Mouse (Mus musculus) embryonic facial prominence, embryonic 12.5 days (tissue): ENCODE data around the gene Mfn2. TPM values are rescaled to one million over a fixed set of nuclear protein-coding genes. Genes with fewer than 3 reads are reported as not detected.
"Not testable (repeated sequence)": the region's sequence is repeated elsewhere in the genome, so short reads cannot be mapped to it uniquely, and the experiment has no call there.

Experiments
- ATAC-seq: fragments of 200-750 bp; cut with Nextera tagmentation; 2 replicates; pipeline ENCODE4 v1.8.0; 2017; ENCODE audit not compliant: insufficient number of reproducible peaks, insufficient read depth, low FRiP score, low TSS enrichment
- H3K27ac ChIP-seq: fragments of 300-500 bp; sonication (generic); 2 replicates; pipeline ENCODE4 v1.5.1; 2016; ENCODE audit warnings: mild to moderate bottlenecking
- H3K27me3 ChIP-seq: fragments of 300-500 bp; sonication (generic); 2 replicates; pipeline ENCODE4 v1.6.1; 2016; ENCODE audit warnings: mild to moderate bottlenecking, moderate library complexity
- H3K36me3 ChIP-seq: fragments of 300-500 bp; sonication (generic); 2 replicates; pipeline ENCODE4 v1.6.1; 2016; ENCODE audit warnings: mild to moderate bottlenecking
- H3K4me1 ChIP-seq: fragments of 300-500 bp; sonication (generic); 2 replicates; pipeline ENCODE4 v1.6.1; 2016
- H3K4me2 ChIP-seq: fragments of 300-500 bp; sonication (generic); replicated peaks from 2 replicates; pipeline ENCODE4 v1.6.1; 2016; ENCODE audit warnings: mild to moderate bottlenecking, moderate library complexity
- H3K4me3 ChIP-seq: fragments of 300-500 bp; sonication (generic); 2 replicates; pipeline ENCODE4 v1.5.1; 2016; ENCODE audit warnings: mild to moderate bottlenecking
- H3K9ac ChIP-seq: fragments of 300-500 bp; sonication (generic); 2 replicates; pipeline ENCODE4 v1.6.1; 2016; ENCODE audit warnings: mild to moderate bottlenecking, moderate library complexity
- H3K9me3 ChIP-seq: fragments of 300-500 bp; sonication (generic); 2 replicates; pipeline ENCODE4 v1.6.1; 2016; ENCODE audit warnings: mild to moderate bottlenecking, moderate library complexity
- WGBS: fragments of 180-500 bp; shearing (Covaris S2); methylation state at CpG from one replicate; pipeline ENCODE4 v1.1.7; 2016; 5-methylcytosine and 5-hydroxymethylcytosine counted together
- polyA plus RNA-seq: library from polyadenylated mRNA; unstranded; fragments of >200 nt; fragmentation: Nextera tagmentation; extraction: Ambion mirVana; gene quantifications from 2 replicates; pipeline ENCODE4 v1.2.1, GENCODE M21; 2016

Mfn2 gene
- polyA plus RNA-seq, 1 experiment from 2014 or later = 42.6 TPM

DNA sequence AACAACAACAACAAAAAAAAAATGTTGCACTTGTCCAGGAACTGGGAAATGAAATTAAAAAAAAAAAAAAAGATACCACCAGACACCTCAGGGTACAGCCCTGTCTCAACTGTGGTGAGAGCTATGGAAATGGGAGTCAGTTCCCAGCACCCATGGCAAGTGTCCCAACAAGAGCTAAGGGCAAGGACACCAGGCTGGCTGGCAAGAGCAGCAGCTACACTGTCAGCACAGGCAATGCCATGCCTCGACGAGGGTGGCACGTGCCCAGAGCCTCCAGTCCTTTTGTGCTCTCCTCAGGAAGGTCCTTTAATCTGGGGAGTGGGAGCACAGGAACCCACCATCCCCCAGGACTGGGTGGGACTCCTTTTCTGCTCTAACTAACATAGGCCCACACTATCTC, 20.4 kb downstream of the Mfn2 start:
- Histone ChIP-seq H3K27ac (no peak overlapping the region), H3K9ac (no peak overlapping the region), H3K4me3 (no peak overlapping the region), H3K4me2 (no peak overlapping the region), H3K36me3 (peaks cover 91% of the 10 kb centered on the region), H3K9me3 (no peaks in the 10 kb centered on the region), H3K4me1 (no peaks in the 10 kb centered on the region), H3K27me3 (no peaks in the 10 kb centered on the region)
- no peak for ATAC-seq
- WGBS = 88% methylated on average over 3 of the region's 3 CpGs

DNA sequence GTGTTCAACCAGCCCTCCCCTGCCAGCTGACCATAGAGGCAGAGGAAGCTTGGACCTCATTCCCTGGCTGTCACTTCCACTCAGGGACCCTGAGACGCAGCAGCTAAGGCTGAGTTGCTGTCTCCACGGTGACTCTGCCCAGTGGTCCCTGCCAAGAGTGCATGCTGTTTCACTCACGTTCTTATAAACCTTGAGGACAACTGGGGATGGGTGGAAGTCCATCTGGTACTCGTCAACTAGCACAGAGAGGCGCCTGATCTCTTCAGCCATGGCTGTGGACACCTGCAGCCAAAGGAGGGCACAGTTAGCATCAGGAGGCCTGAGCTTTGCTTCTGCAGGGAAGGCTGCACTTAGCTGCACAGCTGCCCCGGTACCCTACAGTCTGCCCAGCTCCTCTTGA, 21.5 kb downstream of the Mfn2 start:
- Histone ChIP-seq H3K4me3 (no peak overlapping the region), H3K36me3 (peaks cover 93% of the 10 kb centered on the region), H3K9me3 (no peaks in the 10 kb centered on the region), H3K27ac (no peak overlapping the region), H3K27me3 (no peaks in the 10 kb centered on the region), H3K4me2 (no peak overlapping the region), H3K4me1 (no peaks in the 10 kb centered on the region), H3K9ac (no peak overlapping the region)
- no peak for ATAC-seq
- 82% methylated on average over 6 of the region's 6 CpGs for WGBS

DNA sequence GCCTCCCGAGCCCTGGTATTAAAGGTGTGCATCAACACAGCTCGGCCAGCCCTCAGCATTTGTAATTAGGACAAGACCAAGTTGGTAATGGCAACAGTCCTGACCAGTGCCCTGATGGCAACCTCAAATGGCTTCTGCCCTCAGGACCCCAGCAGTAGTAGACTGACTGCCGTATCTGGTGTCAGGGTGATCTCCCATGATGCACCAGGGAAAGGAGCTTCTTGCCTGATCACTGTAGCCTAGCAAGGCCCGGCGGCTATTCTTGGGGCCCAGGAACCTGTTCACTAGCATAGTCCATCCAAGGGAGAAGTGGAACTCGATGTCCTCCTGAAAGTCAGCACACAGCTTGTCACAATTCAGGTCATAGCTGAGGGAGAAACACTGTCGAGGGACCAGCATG, 22.7 kb downstream of the Mfn2 start:
- Histone ChIP-seq H3K36me3 (peaks cover 87% of the 10 kb centered on the region), H3K9ac (no peak overlapping the region), H3K4me1 (no peaks in the 10 kb centered on the region), H3K9me3 (no peaks in the 10 kb centered on the region), H3K27me3 (no peaks in the 10 kb centered on the region), H3K4me3 (no peak overlapping the region), H3K4me2 (no peak overlapping the region), H3K27ac (no peak overlapping the region)
- ATAC-seq = no peak
- 94% methylated on average over 7 of the region's 7 CpGs for WGBS

DNA sequence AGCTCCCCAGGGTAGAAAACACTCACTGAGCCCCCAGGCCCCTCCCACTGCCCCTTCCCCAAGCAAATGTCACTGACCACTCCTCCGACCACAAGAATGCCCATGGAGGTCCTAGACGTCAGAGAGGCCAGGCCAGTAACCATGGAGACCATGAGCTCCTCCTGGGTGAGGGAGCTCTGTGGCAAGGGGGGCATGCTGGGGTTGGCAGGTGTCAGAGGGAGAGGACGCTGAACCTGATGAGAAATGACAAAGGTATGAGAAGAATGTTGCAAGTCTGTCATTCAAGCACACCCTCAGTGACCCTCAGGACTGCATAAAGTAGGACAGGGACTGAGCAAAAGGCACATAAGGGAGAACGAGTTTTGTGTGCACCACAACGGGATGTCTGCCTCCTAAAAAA, 24.6 kb downstream of the Mfn2 start:
- Histone ChIP-seq H3K4me1 (no peaks in the 10 kb centered on the region), H3K4me2 (no peak overlapping the region), H3K27me3 (no peaks in the 10 kb centered on the region), H3K9ac (no peak overlapping the region), H3K9me3 (no peaks in the 10 kb centered on the region), H3K36me3 (peaks cover 88% of the 10 kb centered on the region), H3K4me3 (no peak overlapping the region), H3K27ac (no peak overlapping the region)
- 65% methylated on average over 5 of the region's 5 CpGs for WGBS
- ATAC-seq = no peak

DNA sequence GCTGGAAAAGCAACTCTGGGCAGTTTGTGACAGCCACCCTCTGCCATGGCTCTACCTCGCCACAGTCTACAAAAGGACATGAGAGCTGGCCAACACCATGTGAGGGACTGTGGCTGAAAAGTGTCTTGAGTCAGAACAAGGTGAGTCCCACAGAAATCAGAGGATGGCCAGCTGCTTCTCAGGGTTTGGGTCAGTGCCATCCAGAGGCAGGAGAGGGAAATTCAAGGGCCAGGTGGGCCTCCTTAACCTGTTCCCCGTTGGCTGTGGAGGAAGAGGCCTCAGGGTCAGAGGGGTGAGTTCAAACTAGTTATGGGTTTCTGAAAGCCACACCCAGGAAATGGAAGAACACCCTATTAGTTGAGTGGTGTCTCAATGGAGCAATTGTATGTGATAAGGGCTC, 25.0 kb downstream of the Mfn2 start:
- WGBS = 60% methylated on average over 2 of the region's 2 CpGs
- H3K36me3 ChIP-seq = peaks cover 88% of the 10 kb centered on the region
- no peak overlapping the region for H3K9ac ChIP-seq
- no peaks in the 10 kb centered on the region for H3K27me3 ChIP-seq
- H3K4me2 ChIP-seq = no peak overlapping the region
- no peak overlapping the region for H3K4me3 ChIP-seq
- no peak overlapping the region for H3K27ac ChIP-seq
- no peak; the same call in 1 of the 2 replicates for ATAC-seq
- H3K4me1 ChIP-seq = no peaks in the 10 kb centered on the region
- H3K9me3 ChIP-seq = no peaks in the 10 kb centered on the region

DNA sequence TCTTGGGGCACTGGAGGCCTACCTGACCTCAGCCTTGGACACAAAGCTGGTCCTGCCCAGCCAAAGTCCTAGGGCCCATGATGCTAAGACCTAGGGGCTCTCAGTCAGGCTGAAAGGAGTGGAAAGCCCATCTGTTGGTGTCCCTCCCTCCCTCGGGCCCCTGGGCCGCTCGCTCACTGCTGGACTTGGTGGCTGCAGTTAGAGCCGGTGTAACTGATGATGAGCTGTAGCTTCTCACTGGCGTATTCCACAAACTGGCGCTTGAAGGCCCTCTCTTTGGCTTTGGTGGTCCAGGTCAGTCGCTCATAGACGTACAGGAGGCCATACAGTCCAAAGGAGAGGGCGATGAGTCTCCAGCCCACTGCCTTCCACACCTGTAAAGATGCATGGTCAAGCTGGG, 26.0 kb downstream of the Mfn2 start:
- H3K4me3 ChIP-seq = no peak overlapping the region
- H3K27me3 ChIP-seq = no peaks in the 10 kb centered on the region
- no peak for ATAC-seq
- no peak overlapping the region for H3K27ac ChIP-seq
- H3K4me1 ChIP-seq = no peaks in the 10 kb centered on the region
- H3K4me2 ChIP-seq = no peak overlapping the region
- peaks cover 91% of the 10 kb centered on the region for H3K36me3 ChIP-seq
- 97% methylated on average over 9 of the region's 9 CpGs for WGBS
- H3K9ac ChIP-seq = no peak overlapping the region
- H3K9me3 ChIP-seq = no peaks in the 10 kb centered on the region

DNA sequence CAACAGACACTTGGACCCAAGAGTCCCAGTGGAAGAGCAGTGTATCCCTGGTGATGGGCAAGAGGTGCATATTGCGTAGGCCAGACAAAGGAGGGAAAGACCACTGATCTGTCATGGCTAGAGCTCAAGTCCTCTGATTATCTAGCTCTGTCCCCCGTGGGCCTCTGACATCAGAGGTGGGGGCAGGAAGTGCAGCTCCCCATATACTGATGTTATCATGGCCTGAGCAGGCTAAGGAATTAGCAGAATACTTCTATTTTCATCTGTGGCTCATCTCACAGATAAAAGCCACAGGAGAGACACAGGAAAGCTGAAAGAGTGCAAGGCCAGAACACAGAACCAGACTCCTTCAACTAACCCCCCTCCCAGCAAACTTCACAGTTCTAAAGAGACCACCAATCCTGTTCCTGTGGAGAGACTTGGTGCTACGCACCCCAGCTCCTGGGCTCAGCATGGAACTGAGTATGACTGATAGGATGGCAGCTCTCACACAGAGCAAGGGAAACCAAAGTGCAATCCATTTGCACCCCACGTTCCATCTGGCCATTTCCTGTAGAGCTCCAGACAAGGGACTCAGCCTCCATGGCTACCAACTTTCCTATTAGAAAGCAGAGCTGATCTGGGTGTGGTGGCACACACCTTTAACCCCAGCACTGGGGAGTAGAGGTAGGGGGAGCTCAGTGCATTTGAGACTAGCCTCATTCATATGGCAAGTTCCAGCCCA, 28.5 kb downstream of the Mfn2 start:
- no peaks in the 10 kb centered on the region for H3K27me3 ChIP-seq
- no peak overlapping the region for H3K9ac ChIP-seq
- no peaks in the 10 kb centered on the region for H3K4me1 ChIP-seq
- ATAC-seq = no peak
- H3K27ac ChIP-seq = no peak overlapping the region
- no peaks in the 10 kb centered on the region for H3K9me3 ChIP-seq
- H3K4me3 ChIP-seq = no peak overlapping the region
- peaks cover 86% of the 10 kb centered on the region for H3K36me3 ChIP-seq
- 85% methylated on average over 4 of the region's 4 CpGs for WGBS
- H3K4me2 ChIP-seq = no peak overlapping the region

DNA sequence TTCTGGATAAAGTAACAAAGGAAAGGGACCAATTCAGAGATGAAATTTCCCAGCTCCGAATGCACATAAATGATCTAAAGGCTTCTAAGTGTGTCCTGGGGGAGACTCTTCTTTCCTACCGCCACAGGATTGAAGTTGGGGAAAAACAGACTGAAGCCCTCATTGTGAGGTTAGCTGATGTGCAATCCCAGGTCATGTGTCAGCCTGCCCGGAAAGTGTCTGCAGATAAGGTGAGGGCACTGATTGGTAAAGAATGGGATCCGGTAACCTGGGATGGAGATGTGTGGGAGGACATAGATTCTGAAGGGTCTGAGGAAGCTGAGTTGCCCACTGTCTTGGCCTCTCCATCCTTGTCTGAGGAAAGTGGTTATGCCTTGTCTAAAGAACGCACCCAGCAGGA, 35.3 kb downstream of the Mfn2 start:
- H3K27ac ChIP-seq = no peak overlapping the region
- peaks cover 19% of the 10 kb centered on the region for H3K4me1 ChIP-seq
- WGBS = 13% methylated on average over 5 of the region's 5 CpGs
- no peak for ATAC-seq
- H3K4me2 ChIP-seq = peak overlapping the region; percentile 87
- no peaks in the 10 kb centered on the region for H3K9me3 ChIP-seq
- peak overlapping the region; percentile 91 for H3K4me3 ChIP-seq
- H3K27me3 ChIP-seq = no peaks in the 10 kb centered on the region
- peaks cover 46% of the 10 kb centered on the region for H3K36me3 ChIP-seq
- peak overlapping the region; percentile 60 for H3K9ac ChIP-seq

DNA sequence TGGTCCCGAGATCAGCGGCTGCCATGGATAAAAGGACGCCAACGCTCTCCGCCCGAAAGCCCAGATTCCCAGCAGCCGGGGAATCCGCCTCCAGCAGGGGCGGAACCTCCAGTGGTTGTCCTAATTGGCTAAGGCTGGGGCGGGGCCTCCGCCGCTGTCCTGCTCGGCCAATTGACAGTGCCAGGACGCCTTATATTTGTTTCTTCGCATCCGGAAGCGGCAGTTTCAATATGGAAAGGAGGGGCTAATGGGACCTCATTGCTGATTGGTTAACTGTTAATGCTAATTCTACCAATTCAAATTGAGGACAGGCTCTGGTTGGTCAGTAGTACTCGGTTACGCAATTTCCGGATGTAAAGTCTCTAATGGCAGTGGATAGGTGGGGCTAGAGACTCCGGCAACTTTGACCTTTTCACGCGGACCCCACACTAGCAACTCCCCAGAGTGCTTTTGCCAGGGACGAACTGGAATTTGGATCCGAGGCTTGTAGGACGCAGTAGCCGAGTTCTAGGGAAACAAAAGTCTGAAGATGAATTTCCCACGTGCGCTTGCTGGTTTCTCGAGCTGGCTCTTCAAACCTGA, 36.0 kb downstream of the Mfn2 start, which contains the start of the genes Miip and Fv1:
Miip (minus strand) TSS at position 367 of the 582 bp plus-strand sequence.
Fv1 (plus strand) TSS at position 530 of the 582 bp plus-strand sequence.
- H3K9ac ChIP-seq = peak within 1 kb of the TSS; percentile 74
- H3K4me1 ChIP-seq = peaks cover 19% of the 10 kb centered on the region
- peak; percentile 96 for ATAC-seq
- WGBS = under 1% methylated on average over 30 of the region's 30 CpGs
- no peaks in the 10 kb centered on the region for H3K9me3 ChIP-seq
- peak within 1 kb of the TSS; percentile 91 for H3K4me3 ChIP-seq
- peak within 1 kb of the TSS; percentile 87 for H3K4me2 ChIP-seq
- no peaks in the 10 kb centered on the region for H3K27me3 ChIP-seq
- H3K27ac ChIP-seq = peak within 1 kb of the TSS; percentile 78
- peaks cover 45% of the 10 kb centered on the region for H3K36me3 ChIP-seq

DNA sequence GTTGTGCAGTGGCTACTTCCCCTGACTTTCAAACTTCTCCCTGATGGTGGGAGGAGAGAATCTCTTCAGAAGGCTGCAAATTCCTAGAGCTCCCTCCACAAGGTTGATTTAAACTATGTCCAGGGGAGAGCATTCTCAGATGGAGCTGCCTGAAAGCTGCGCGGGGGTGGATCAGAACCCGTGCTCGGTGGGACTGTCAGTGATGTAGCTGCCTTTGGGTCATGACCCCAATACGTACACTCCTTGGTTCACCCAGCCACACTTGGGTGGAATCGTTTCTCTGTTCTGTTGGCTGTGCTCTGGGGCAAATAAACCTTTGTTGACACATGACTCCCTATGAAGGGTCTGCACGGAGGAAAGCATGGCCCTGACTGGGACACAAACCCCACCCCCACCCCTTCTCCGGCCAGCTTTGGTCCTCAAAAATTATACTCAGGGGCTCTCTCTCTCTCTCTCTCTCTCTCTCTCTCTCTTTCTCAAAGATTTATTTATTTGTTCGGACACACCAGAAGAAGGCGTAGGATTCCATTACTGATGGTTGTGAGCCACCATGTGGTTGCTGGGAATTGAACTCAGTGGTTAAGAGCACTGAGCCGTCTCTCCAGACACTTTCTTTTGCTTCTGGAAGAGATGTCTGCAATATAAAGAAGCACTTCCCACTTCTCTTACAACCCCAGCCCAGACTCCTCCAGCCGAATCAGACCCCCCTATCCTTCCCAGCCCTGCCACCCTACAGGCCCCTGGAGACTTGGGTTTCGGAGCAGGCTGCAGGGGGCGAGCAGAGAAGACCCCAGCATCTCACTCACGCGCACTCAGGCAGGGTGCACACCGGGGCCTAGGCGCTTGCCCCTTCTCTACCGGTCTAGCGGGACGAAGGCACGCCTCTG, 36.7 kb downstream of the Mfn2 start:
- peaks cover 44% of the 10 kb centered on the region for H3K36me3 ChIP-seq
- no peak; the same call in 1 of the 2 replicates for ATAC-seq
- WGBS = 6% methylated on average over 22 of the region's 22 CpGs
- no peaks in the 10 kb centered on the region for H3K9me3 ChIP-seq
- H3K4me2 ChIP-seq = peak overlapping the region; percentile 64
- H3K27ac ChIP-seq = peak overlapping the region; percentile 78
- peak overlapping the region; percentile 74 for H3K9ac ChIP-seq
- H3K4me3 ChIP-seq = peak overlapping the region; percentile 91
- H3K4me1 ChIP-seq = peaks cover 19% of the 10 kb centered on the region
- no peaks in the 10 kb centered on the region for H3K27me3 ChIP-seq

DNA sequence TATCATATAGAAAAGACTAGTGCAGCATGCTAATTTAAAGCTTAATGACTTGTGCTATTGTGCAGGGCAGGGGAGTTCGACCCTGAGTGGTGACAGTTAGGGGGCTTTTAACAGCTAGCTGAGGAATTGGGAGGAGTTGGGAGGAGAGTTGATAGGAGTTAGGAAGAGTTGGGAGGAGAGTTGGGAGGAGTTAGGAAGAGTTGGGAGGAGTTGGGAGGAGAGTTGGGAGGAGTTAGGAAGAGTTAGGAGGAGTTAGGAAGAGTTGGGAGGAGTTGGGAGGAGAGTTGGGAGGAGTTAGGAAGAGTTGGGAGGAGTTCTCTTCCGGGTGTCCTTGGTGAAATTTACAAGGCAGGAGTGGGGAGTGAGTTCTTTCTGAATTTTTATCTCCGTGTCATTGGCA, 37.7 kb downstream of the Mfn2 start:
- H3K4me3 ChIP-seq, H3K27ac ChIP-seq, H3K4me2 ChIP-seq, H3K27me3 ChIP-seq, ATAC-seq, H3K9me3 ChIP-seq, H3K9ac ChIP-seq: not testable (repeated sequence)
- Histone ChIP-seq H3K4me1 (peaks cover 19% of the 10 kb centered on the region), H3K36me3 (peaks cover 44% of the 10 kb centered on the region)
- WGBS = 56% methylated on average over 3 of the region's 3 CpGs
